Mouse (Mus musculus): ENCODE results near the gene B4galt5.

DNA sequence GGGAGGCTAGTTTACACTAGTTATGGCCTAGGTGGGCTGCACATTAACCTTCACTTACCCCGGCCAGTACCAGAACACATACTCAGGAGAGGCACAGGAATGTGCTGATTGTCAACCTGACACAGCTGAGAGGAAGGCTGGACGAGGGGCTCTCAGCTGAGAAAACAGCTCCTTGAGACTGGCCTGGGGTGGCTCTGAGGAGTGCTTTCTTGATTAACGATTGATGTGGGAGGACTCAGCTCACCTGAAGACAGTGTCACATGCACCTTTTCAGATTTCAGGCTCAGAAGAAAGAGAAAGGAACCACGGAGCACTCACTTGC, 42.7 kb downstream of the B4galt5 start:
- TF ChIP-seq HCFC1 (IDR thresholded peaks at IDR 0.05; ENCODE audit: borderline replicate concordance, insufficient read depth, low read length) (no peak), ZNF384 (IDR thresholded peaks at IDR 0.05; ENCODE audit: low read depth, low read length) (no peak), MAFK (IDR thresholded peaks at IDR 0.05; ENCODE audit: insufficient read depth, low read depth, low read length) (no peak)
